Mouse (Mus musculus) gastrocnemius, postnatal 36 days (tissue): ENCODE results near the gene Maneal. TPM values are rescaled to one million over a fixed set of nuclear protein-coding genes. Genes with fewer than 3 reads are reported as not detected.
A peak's percentile ranks its signal among the peaks of the same experiment; 100 is the strongest.

Experiments
- DNase-seq, 2 experiments: peaks; one replicate each; pipeline ENCODE4 v3.0.0; 2022
- intact Hi-C: fragments of 180-260 bp; cut with DNase I; formaldehyde crosslinking; loops from one replicate; pipeline ENCODE4 v1.15.1; 2025
- total RNA-seq, 2 experiments: library from RNA; stranded (reverse); gene quantifications; 2 replicates each; pipeline ENCODE4 v1.2.3; 2021

Gene Maneal
- total RNA-seq, 2 experiments from 2014 or later: 0.39 to 0.43 TPM

DNA sequence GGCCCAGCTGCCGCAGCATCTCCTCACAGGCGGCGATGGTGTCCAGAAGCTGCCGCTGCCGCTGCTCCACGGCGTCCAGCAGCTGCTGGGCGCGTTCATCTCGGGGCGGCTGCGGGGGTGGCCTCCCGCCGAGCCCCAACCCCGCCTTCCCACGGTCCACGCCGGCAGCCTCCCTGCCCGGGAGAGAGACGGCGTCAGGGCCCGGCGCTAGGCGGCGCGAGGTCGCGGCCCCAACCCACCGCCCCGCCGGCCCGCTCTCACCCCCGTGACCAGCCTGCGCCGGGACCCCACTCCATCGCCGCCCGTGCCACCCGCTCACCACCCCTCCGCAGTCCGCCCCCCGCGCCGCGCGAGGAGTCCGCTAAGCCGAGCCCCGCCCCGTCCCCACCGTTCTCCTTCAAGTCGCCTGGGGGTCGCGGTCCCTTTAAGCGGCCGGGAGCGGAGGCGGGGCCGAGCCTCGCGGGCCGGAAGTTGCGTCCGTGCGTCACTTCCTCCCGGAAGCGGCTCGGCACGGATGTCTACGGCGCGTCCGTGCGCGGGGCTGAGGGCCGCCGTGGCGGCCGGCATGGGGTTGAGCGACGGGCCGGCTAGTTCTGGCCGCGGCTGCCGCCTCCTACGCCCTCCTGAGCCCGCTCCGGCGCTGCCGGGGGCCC lies 11.6 kb downstream of the Maneal start, which contains the start of gene Yrdc:
Yrdc (plus strand) TSS at position 419 of the 653 bp plus-strand sequence.
- DNase-seq: peak; percentile 91 to 93
- intact Hi-C loops: loop anchor here (10.0 kb wide), 1 partner anchor 214 kb away; the partner anchor contains the start of genes Dnali1 and Snip1

DNA sequence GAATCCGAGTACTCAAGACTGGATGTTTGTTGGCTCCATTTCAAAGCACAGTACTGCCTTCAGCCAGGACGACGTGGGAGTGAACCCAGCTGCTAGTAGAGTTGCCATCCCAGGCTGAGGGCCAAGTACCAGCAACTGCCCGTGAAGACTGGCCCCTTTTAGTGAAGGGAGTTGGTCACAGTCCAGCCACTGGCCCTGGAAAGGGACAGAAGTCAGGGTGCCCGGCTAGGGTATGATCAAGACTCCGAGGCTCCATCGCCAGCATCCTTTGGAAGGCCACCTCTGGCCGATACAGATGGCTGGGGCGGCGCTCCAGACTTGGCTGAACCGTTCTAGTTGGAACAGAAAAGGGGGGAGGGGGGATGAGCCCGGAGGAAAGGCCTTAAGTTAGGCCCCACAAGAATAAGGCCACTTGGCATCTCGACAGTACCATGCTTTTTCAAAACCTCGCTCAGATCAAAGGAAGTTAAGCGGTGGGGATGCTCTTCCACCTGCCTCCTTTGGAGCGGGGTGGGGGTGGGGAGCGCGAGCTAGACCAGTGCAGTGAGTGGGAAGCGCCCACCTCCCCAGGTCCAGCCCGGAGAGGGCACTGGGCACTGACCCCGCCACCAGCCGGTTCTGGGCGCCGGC lies 12.2 kb downstream of the Maneal start:
- peak; percentile 24 to 27 for DNase-seq
- intact Hi-C loops: loop anchor here (5.0 to 10.0 kb wide), 2 partner anchors 132 to 215 kb away; partner anchors contain the start of genes Dnali1 and Snip1

DNA sequence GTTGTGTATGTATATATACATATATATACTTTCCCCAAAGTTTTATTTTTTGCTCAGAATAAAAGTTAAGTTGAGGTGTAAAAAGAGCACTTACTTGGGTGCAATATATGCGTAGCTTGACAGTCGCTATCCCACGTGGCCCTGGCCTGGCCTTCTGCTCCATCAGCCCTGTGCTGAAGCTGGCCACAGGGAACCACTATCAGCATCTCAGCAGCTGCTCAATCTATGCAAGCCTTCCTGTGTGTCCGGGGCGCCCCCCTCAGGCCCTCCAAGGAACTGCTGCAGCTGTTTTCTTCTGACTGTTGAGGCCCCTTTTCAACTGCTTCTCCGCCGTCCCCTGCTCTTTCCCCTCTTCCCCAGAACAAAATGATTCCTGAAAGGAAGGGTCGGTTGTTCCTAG lies 14.4 kb downstream of the Maneal start:
- intact Hi-C loops: loop anchor here (5.0 kb wide), 1 partner anchor 130 kb away; no protein-coding TSS in a partner anchor

DNA sequence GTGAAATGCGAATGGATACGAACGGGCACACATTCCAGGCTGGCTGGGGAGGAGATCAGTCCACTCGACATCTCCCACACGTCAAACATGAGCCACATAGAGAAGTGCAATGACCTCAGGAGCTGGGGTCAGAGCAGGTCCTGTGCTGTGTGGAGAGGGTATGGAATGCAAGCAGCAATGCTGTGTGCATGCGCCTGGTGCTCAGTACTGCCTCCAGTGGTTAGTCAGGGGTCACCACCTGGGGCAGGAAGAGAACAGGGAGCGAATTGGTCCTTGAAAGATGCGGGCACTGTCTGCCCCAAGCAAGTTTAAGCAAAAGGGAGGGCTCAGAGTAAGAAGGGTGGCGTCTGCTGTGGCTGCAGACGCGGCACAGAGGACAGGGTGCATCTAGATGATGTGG lies 18.5 kb downstream of the Maneal start:
- intact Hi-C loops: no loop called here
- no peak for DNase-seq

More for the DNA sequence above, 14.4 kb downstream of the Maneal start:
- peak; percentile 67 to 82 for DNase-seq

DNA sequence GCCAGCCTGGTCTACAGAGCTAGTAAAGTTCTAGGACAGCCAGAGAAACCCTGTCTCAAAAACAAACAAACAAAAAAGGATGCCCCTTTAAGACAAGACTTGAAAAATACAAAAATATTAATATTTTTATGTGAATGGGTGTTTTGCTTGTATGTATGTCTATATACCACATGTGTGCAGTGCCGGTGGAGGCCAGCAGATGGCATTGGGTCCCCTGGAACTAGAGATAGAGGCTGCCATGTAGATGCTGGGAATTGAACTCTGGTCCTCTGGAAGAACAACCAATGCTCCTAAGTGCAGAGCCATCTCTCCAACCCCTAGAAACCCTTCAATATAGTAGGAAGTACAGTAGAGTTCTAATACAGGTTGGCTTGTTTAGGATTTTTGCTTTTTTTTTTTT lies 21.0 kb downstream of the Maneal start:
- intact Hi-C loops: no loop called here
- DNase-seq: no peak

DNA sequence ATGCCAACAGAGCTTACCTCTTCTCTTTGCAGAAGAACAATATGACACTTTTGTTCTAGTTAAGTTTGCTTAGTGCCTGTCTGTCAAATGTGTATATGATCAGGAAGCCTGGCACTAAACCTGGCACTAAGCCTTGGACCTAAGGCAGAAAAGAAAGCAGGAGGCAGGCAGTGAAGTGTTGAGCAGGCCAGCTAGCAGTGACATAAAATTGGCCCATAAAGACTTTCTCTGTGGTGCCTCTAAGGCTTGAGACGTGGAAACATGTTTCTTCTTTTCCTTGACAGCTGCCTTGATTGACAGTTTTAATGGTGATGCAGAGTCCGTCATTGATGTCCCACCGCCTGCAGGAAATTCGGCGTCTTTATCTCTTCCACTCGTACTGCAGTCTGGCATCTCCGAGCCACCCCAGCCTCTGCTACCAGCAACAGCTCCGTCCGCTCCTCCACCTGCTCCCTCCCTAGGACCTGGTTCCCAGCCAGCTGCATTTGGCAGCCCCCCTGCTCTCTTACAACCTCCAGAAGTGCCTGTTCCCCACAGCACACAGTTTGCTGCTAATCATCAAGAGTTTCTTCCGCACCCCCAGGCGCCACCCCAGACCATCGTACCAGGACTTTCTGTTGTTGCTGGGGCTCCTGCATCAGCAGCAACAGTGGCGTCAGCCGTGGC lies 23.8 kb downstream of the Maneal start:
- no peak for DNase-seq
- intact Hi-C loops: no loop called here

DNA sequence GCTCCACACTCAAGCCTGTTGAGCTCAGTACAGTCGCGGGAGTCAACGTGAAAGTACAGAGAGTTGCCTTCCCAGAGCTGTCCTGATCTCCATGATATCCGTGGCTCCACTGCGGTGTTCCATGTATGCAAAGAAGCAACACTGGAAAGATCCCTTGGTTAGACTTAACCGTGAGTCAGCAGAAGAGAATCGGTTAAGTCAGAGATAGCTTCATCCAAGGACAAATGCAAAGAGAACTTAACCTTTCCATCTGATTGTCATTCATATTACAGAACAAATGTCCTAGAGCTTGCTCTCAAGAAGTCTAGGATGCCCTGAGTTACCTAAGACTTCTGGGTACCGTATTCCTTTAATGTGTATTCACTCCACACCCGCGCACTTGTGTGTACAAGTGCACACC lies 29.2 kb downstream of the Maneal start:
- intact Hi-C loops: no loop called here
- no peak for DNase-seq

DNA sequence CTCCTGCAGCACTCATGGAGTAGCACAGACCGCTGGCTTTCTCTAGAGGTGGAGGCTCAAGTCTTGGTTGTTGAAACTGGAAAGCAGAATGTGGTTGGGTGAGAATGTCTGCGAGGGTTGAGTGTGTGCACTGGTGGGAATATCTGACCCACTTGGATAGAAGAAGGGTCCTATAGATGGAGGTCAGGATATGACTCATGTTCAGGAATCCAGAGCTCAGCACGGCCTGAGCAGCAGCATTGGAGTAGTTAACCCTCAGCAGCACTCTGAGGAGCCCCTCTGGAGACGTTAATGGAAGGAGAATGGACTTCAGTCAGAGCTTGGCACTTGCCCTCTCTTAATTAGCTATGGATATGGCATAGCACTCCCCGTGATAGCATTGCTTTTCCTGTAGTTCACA lies 32.3 kb downstream of the Maneal start:
- DNase-seq: no peak
- intact Hi-C loops: no loop called here

DNA sequence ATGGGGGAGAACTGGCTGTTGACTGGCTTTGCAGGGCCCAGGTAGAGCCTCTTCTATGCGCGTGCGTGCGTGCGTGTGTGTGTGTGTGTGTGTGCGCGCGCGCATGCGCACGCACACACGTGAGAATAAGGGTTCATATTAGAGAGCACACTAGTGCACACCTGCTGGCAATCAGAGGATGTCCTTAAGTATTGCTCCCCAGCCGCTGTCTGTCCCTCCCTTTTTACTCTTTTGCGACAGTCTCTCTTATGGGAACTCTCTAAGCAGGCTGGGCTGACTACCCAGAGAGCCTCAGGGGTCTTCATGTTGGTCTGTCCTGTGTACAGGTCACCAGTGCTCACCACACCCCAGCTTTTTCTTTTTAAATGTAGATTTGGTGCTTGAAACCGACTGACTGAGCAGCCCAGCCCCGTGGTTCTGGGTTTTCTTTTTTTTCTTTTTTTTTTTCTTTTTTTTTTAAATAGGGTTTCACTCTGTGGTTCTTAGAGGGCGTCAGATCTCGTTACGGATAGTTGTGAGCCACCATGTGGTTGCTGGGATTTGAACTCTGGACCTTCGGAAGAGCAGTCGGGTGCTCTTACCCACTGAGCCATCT lies 36.5 kb downstream of the Maneal start:
- DNase-seq: no peak
- intact Hi-C loops: no loop called here

DNA sequence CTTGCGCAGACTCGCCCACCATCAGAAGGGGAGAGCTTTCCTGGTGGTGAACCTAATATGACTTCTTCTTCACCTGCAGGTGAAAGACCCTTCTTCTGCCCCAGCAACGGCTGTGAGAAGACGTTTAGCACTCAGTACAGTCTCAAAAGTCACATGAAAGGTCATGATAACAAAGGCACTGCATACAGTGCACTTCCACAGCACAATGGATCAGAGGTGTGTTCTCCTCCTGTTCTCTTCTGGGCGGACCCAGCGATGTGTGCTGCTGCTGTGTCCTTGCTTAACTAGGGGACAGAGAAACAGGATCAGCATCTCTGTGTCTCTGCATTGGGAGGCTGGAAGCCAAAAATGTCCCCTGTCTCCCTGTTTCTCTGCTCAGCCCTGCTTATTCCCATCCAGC lies 37.0 kb downstream of the Maneal start:
- intact Hi-C loops: no loop called here

DNA sequence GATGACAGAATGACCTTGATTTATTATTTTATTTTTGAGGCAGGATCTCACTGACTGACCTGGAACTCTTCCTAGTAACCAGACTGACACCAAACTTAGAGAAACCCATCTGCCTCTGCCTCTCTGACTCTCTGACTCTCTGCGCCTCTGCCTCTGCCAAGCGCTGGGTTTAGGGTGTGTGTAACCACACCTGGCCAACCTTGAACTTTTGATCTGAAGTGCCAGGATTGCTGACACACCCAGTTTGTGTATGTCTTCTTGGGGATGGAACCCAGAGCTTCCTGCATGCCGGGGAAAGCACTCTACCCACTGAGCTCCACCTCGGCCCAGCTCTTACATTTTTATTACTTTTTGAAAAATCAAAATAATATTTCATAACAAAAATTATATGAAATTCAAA lies 43.1 kb downstream of the Maneal start:
- intact Hi-C loops: no loop called here
- no peak for DNase-seq

More for the DNA sequence above, 37.0 kb downstream of the Maneal start:
- no peak for DNase-seq

DNA sequence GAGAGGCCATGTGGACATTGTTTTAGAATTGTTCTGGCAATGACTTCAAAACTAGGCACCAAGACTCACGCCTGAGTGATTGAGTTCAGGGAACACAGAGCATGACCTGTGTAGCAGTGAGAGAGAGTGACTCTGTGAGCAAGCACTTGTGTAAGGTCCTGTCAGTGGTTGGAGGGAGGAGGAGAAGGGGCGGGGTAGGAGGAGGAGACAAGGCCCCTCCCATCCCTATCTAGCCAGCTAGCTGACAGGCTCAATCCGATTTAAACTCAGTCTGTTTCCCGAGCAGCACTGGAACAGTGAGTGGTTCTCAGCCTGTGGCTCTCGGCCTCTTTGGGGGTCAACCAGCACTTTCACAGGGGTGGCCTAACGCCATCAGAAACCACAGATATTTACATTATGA lies 44.2 kb downstream of the Maneal start:
- DNase-seq: no peak
- intact Hi-C loops: no loop called here

DNA sequence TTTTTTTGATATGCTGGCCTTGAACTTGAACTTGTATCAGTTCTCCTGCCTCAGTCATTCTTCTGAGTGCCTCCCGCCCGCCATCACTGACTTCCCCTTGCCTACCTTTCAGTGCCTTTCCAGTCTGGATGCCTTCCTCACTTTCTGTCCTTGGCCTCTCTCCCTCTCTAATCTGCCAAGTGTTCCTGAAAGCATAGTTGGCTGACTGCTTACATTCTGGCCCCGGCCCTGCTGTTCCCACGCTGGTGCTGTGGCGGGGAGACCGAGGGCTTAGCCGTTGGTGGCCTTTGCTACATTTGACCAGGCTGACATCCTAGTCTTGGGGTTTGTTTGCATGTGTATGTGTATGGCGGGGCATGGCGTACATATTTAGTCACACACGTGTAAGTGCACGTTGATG lies 46.1 kb downstream of the Maneal start:
- intact Hi-C loops: no loop called here
- no peak for DNase-seq

DNA sequence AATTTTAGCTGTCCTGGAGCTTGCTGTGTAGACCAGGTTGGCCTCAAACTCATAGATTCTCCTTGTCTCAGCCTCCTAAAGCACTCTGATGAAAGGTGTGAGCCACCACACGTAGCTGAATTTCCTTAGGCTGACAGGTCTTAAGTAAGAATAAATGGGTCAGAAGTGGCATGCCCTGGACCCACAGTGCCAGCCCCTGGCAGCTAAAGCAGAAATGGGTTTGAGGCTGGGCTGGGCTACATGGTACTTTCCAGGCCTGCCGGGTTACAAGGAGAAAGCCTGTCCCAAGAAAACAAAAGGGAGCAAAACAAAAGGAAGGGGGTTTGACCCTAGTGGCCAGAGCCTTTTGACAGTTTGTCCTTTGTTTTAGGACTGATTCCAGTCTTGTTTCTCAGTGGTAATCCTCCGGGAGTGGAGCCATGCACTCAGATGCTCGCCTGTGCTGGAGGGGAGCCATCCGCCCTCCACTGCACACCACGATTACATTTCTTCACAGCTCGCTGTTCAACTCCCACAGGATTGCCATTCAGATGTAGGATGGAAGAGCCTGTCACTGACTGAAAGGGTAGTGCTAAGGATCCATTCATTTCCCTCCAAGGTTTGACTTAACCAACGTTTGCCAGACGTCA lies 50.5 kb downstream of the Maneal start:
- DNase-seq: no peak
- intact Hi-C loops: no loop called here

DNA sequence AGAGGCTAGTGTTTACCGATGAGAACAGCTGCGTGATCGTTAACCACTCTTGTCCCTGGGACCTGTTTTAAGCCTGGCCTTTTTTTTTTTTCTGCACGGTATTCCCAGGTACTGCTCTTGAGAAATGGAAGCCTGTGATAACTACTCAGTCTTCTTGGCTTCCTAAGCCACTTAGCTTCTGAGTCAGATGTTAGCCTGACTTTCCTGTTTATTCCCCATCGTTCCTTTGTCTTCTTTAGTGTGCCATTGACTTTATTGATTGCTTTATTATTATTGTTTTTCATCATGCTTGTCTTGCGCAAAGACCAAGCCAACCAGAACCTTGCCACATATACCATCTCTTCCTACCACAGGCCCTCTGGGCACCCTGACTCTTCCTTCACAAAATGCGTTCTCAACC lies 51.9 kb downstream of the Maneal start:
- intact Hi-C loops: no loop called here
- no peak for DNase-seq

DNA sequence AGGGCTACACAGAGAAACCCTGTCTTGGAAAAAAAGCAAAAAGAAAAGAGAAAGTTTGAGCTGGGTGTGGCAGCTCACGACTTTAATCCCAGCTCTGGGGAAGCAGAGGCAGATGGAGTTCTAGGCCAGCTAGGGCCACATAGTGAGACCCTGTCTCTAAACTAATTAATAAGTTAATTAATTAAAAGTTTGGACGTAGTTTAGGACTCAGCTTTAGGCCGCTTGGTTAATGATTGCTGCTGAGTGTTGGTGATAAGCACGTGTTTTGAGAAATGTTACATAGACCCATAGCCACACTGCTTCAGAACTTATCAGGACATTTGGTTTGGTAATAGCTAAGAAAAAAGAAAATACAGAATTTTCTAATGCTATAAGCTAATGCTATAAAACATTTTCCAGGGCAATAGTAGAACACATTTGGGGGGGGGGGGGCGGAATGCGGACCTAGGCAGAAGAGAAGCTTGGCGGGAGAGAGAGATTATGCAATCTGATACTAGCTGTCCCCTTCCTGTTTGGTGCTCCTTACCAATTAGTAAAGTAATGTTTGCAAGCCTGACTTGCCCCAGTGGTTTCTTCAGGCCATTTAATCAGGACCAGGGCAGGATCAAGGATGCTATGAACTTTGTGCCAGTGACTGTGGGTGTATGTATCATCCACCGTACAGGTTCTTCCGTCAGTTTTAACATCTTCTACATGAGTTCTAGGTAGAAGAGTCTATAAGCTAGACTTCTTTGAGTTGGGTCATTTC lies 52.7 kb downstream of the Maneal start:
- DNase-seq: no peak
- intact Hi-C loops: no loop called here

DNA sequence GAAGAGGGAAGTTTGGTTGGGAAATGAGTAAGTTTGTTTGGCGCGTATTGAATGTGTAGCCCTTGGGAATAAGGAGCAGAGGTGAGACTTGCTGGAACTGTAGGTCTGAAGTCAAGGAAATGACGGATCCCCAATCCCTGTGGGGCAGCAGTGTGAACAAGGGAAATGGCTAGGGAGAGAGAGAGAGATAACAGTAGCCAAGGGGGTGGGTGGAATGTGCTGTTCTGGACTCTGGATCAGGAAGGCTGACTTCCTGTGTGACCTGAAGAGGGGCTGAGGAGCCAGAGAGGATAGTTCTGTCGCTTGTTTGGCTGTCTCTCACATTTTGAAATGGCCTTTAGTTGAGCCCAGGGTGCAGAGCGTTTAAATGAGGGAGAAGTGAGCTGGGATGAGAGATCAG lies 53.5 kb downstream of the Maneal start:
- DNase-seq: no peak
- intact Hi-C loops: no loop called here
